Mouse (Mus musculus): ENCODE measurements around the gene Nip7. TPM values are rescaled to one million over a fixed set of nuclear protein-coding genes. Genes with fewer than 3 reads are reported as not detected.

Nip7 gene
- total RNA-seq, 1 experiment: 189 TPM

GRCm38 (mm10) chr8:107086018-107086417 is 29.3 kb downstream of the Nip7 start:
- Histone ChIP-seq H3K36me3 (ENCODE audit: control insufficient read depth, insufficient read depth, low read length, poor library complexity, severe bottlenecking) (peaks cover 23% of the 10 kb centered on the region), H3K4me1 (ENCODE audit: control insufficient read depth in 2 of 2, insufficient read depth in 2 of 2, low read length in 2 of 2, poor library complexity in 1 of 2) (peaks cover 0 to 4% of the 10 kb centered on the region in 2 experiments; a peak in 1 of 4 replicates)

GRCm38 (mm10) chr8:107088526-107089063 is 31.9 kb downstream of the Nip7 start:
- no peaks in the 10 kb centered on the region for H3K9me3 ChIP-seq (ENCODE audit: control insufficient read depth, insufficient read depth, low read depth, low read length)
- H3K36me3 ChIP-seq (ENCODE audit: control insufficient read depth, insufficient read depth, low read length, poor library complexity, severe bottlenecking): peaks cover 21% of the 10 kb centered on the region; the same call in 1 of the 2 replicates
- no peak for DNase-seq (ENCODE audit: low read depth, low spot score)
- no peak overlapping the region for H3K27ac ChIP-seq (ENCODE audit: insufficient read depth, low read depth, low read length, poor library complexity, severe bottlenecking)
- H3K9ac ChIP-seq (ENCODE audit: insufficient read depth, low read depth, low read length, poor library complexity, severe bottlenecking): no peak overlapping the region
- no peak for TF ChIP-seq CHD2 (IDR thresholded peaks at IDR 0.05; ENCODE audit: low read depth, low read length)
- no peak for TF ChIP-seq MAFK (IDR thresholded peaks at IDR 0.05; ENCODE audit: insufficient read depth, low read depth, low read length)
- TF ChIP-seq HCFC1 (IDR thresholded peaks at IDR 0.05; ENCODE audit: borderline replicate concordance, insufficient read depth, low read length): no peak
- no peak for TF ChIP-seq ZNF384 (IDR thresholded peaks at IDR 0.05; ENCODE audit: low read depth, low read length)
- TF ChIP-seq ZC3H11A (IDR thresholded peaks at IDR 0.05; ENCODE audit: borderline replicate concordance, low read depth, low read length): no peak
- H3K4me1 ChIP-seq (ENCODE audit: control insufficient read depth in 2 of 2, insufficient read depth in 2 of 2, low read length in 2 of 2, poor library complexity in 1 of 2): peaks cover 0 to 4% of the 10 kb centered on the region in 2 experiments; a peak in 1 of 4 replicates
- in situ Hi-C loops (cut with MboI; ENCODE audit: low sequenced_read_pairs in 2 of 2, unreplicated experiment in 2 of 2): no loop called here
- H3K4me3 ChIP-seq (ENCODE audit: insufficient read depth in 1 of 2, low read depth in 1 of 2, low read length in 2 of 2, poor library complexity in 1 of 2, severe bottlenecking in 1 of 2): no peak overlapping the region

More at GRCm38 (mm10) chr8:107086018-107086417, 29.3 kb downstream of the Nip7 start:
- no peak for TF ChIP-seq ZC3H11A (IDR thresholded peaks at IDR 0.05; ENCODE audit: borderline replicate concordance, low read depth, low read length)
- Histone ChIP-seq H3K4me3 (ENCODE audit: insufficient read depth in 1 of 2, low read depth in 1 of 2, low read length in 2 of 2, poor library complexity in 1 of 2, severe bottlenecking in 1 of 2) (no peak overlapping the region), H3K9ac (ENCODE audit: insufficient read depth, low read depth, low read length, poor library complexity, severe bottlenecking) (no peak overlapping the region), H3K9me3 (ENCODE audit: control insufficient read depth, insufficient read depth, low read depth, low read length) (no peaks in the 10 kb centered on the region), H3K27ac (ENCODE audit: insufficient read depth, low read depth, low read length, poor library complexity, severe bottlenecking) (no peak overlapping the region)
- in situ Hi-C loops (cut with MboI; ENCODE audit: low sequenced_read_pairs in 2 of 2, unreplicated experiment in 2 of 2): no loop called here
- DNase-seq (ENCODE audit: low read depth, low spot score): no peak

DNA sequence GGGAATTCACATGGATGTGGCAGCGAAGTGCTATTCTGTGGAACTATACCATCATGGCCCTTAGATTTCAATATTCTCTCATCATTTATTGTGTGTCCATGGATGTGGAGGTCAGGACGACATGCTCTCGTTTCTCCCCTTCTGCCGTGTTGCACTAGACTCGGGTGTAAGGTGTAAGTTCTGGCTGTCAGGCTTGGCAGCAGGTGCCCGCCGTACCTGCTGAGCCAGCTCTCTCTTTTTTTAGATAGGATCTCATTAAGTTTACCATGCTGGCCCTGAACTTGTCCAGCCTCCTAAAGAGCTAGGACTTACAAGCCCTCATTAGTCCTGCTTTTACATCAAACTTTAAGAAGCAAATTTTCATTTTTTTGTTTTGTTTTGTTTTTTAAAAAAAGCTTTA is 33.9 kb downstream of the Nip7 start:
- no peak for DNase-seq (ENCODE audit: low read depth, low spot score)
- Histone ChIP-seq H3K36me3 (ENCODE audit: control insufficient read depth, insufficient read depth, low read length, poor library complexity, severe bottlenecking) (peaks cover 25% of the 10 kb centered on the region; the same call in 1 of the 2 replicates), H3K9me3 (ENCODE audit: control insufficient read depth, insufficient read depth, low read depth, low read length) (no peaks in the 10 kb centered on the region), H3K4me3 (ENCODE audit: insufficient read depth in 1 of 2, low read depth in 1 of 2, low read length in 2 of 2, poor library complexity in 1 of 2, severe bottlenecking in 1 of 2) (no peak overlapping the region), H3K4me1 (ENCODE audit: control insufficient read depth in 2 of 2, insufficient read depth in 2 of 2, low read length in 2 of 2, poor library complexity in 1 of 2) (peaks cover 0 to 4% of the 10 kb centered on the region in 2 experiments; a peak in 1 of 4 replicates), H3K27ac (ENCODE audit: insufficient read depth, low read depth, low read length, poor library complexity, severe bottlenecking) (no peak overlapping the region), H3K9ac (ENCODE audit: insufficient read depth, low read depth, low read length, poor library complexity, severe bottlenecking) (no peak overlapping the region)
- in situ Hi-C loops (cut with MboI; ENCODE audit: low sequenced_read_pairs in 2 of 2, unreplicated experiment in 2 of 2): no loop called here
- TF ChIP-seq ZNF384 (IDR thresholded peaks at IDR 0.05; ENCODE audit: low read depth, low read length): no peak
- no peak for TF ChIP-seq MAFK (IDR thresholded peaks at IDR 0.05; ENCODE audit: insufficient read depth, low read depth, low read length)
- TF ChIP-seq ZC3H11A (IDR thresholded peaks at IDR 0.05; ENCODE audit: borderline replicate concordance, low read depth, low read length): no peak
- TF ChIP-seq HCFC1 (IDR thresholded peaks at IDR 0.05; ENCODE audit: borderline replicate concordance, insufficient read depth, low read length): no peak
- no peak for TF ChIP-seq CHD2 (IDR thresholded peaks at IDR 0.05; ENCODE audit: low read depth, low read length)

DNA sequence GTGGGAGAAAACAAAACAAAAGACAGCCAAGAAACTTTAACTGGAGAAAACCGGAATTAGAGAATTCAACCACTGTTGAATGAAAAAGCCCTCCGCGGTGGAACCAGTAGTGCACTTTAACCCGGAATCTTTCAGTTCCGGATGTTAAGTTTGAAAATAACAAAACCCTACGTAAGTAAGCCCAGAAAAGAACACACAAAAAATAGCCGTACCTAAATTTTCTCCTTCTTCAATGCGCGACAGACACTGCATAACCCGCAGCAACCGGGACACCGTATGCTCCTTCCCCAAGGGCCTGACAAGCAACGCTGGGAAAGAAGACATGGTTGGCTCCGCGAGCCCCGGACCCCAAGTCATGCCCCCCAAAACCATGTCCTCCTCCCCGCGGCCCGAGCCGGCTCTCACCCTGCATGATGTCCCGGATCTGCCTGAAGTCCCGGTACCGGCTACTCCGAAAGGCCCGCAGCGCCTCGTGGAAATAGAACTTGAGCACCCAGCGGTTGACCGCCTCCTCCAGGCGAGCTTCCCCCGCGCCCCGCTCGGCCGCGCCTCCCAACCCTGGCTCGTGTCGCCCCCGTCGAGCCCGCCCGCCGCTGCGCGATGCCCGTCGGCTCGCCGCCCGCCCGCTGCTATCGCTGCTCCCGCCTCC is 39.2 kb downstream of the Nip7 start:
- no peaks in the 10 kb centered on the region for H3K4me1 ChIP-seq (ENCODE audit: control insufficient read depth in 2 of 2, insufficient read depth in 2 of 2, low read length in 2 of 2, poor library complexity in 1 of 2)
- H3K9me3 ChIP-seq (ENCODE audit: control insufficient read depth, insufficient read depth, low read depth, low read length): no peaks in the 10 kb centered on the region
- H3K27ac ChIP-seq (ENCODE audit: insufficient read depth, low read depth, low read length, poor library complexity, severe bottlenecking): peak overlapping the region; percentile 85
- DNase-seq (ENCODE audit: low read depth, low spot score): no peak
- peaks cover 19% of the 10 kb centered on the region; the same call in 1 of the 2 replicates for H3K36me3 ChIP-seq (ENCODE audit: control insufficient read depth, insufficient read depth, low read length, poor library complexity, severe bottlenecking)
- peak overlapping the region; percentile 92 for H3K9ac ChIP-seq (ENCODE audit: insufficient read depth, low read depth, low read length, poor library complexity, severe bottlenecking)
- TF ChIP-seq CHD2 (IDR thresholded peaks at IDR 0.05; ENCODE audit: low read depth, low read length) (no peak), ZC3H11A (IDR thresholded peaks at IDR 0.05; ENCODE audit: borderline replicate concordance, low read depth, low read length) (no peak), HCFC1 (IDR thresholded peaks at IDR 0.05; ENCODE audit: borderline replicate concordance, insufficient read depth, low read length) (no peak), ZNF384 (IDR thresholded peaks at IDR 0.05; ENCODE audit: low read depth, low read length) (no peak), MAFK (IDR thresholded peaks at IDR 0.05; ENCODE audit: insufficient read depth, low read depth, low read length) (no peak)
- peak overlapping the region; percentile 89 to 94 for H3K4me3 ChIP-seq (ENCODE audit: insufficient read depth in 1 of 2, low read depth in 1 of 2, low read length in 2 of 2, poor library complexity in 1 of 2, severe bottlenecking in 1 of 2)
- in situ Hi-C loops (cut with MboI; ENCODE audit: low sequenced_read_pairs in 2 of 2, unreplicated experiment in 2 of 2): no loop called here
